Mouse (Mus musculus) embryonic facial prominence, embryonic 12.5 days (tissue): Measurements from ENCODE around the gene Olfr463. TPM values are rescaled to one million over a fixed set of nuclear protein-coding genes. Genes with fewer than 3 reads are reported as not detected.

Experiments used
- polyA plus RNA-seq: library from polyadenylated mRNA; unstranded; fragments of >200 nt; fragmentation: Nextera tagmentation; extraction: Ambion mirVana; gene quantifications from 2 replicates; pipeline ENCODE4 v1.2.1, GENCODE M21; 2016

Olfr463 gene
- polyA plus RNA-seq, 1 experiment from 2014 or later, result not detected

Other genes with a start within 250 kb of the Olfr463 start
- gene Rnf43, start 234.7 kb downstream of the Olfr463 start, polyA plus RNA-seq, result 4.5 and 5.5 TPM in 2 replicates
- gene Supt4a, start 159.8 kb downstream of the Olfr463 start, polyA plus RNA-seq, result 158 TPM in 2 replicates
- 5.1 and 8.6 TPM in 2 replicates for gene Tspoap1, start 136.8 kb downstream of the Olfr463 start, polyA plus RNA-seq
- 3.0 and 3.4 TPM in 2 replicates for gene Mpo, start 103.8 kb downstream of the Olfr463 start, polyA plus RNA-seq
- 0.56 and 0.83 TPM in 2 replicates for gene Lpo, start 69.1 kb downstream of the Olfr463 start, polyA plus RNA-seq
- 19.8 and 20.6 TPM in 2 replicates for gene Mks1, start 44.2 kb downstream of the Olfr463 start, polyA plus RNA-seq
- not detected in 2 replicates for gene Epx, start 21.9 kb downstream of the Olfr463 start, polyA plus RNA-seq
- gene Olfr462, start 5.1 kb downstream of the Olfr463 start, polyA plus RNA-seq, result not detected in 2 replicates
- 0.10 TPM in 1 of 2 replicates, not detected in the other for gene Olfr464, start 23.6 kb upstream of the Olfr463 start, polyA plus RNA-seq
- gene Dynll2, start 90.1 kb upstream of the Olfr463 start, polyA plus RNA-seq, result 25.5 and 28.2 TPM in 2 replicates
- gene Srsf1, start 150.0 kb upstream of the Olfr463 start, polyA plus RNA-seq, result 477 and 513 TPM in 2 replicates
- gene Vezf1, start 170.9 kb upstream of the Olfr463 start, polyA plus RNA-seq, result 59.0 and 59.8 TPM in 2 replicates
- 36.4 and 42.0 TPM in 2 replicates for gene Cuedc1, start 200.7 kb upstream of the Olfr463 start, polyA plus RNA-seq